Mouse (Mus musculus) testis, adult 2 months (tissue): ENCODE data around the gene Rdh5.

ENCODE experiments used
- CTCF ChIP-seq: fragments of 200-500 bp; IDR thresholded peaks from 2 replicates; pipeline ENCODE4 v1.5.1; 2012; ENCODE audit warnings: low read depth, mild to moderate bottlenecking, inconsistent platforms, low read length, moderate library complexity; ENCODE audit not compliant: control insufficient read depth, insufficient read depth, insufficient replicate concordance
- POLR2A ChIP-seq: fragments of 200-500 bp; IDR thresholded peaks from 2 replicates; pipeline ENCODE4 v1.6.1; 2012; ENCODE audit warnings: low read depth, mild to moderate bottlenecking, inconsistent platforms, low read length, moderate library complexity; ENCODE audit not compliant: control insufficient read depth

- TF ChIP-seq CTCF (no peak), POLR2A (no peak)
Measured at GRCm38 (mm10) chr10:128964961-128965360, 42.3 kb upstream of the Rdh5 start.
